Mouse (Mus musculus): ENCODE data around the gene Dner.

Dner gene

DNA sequence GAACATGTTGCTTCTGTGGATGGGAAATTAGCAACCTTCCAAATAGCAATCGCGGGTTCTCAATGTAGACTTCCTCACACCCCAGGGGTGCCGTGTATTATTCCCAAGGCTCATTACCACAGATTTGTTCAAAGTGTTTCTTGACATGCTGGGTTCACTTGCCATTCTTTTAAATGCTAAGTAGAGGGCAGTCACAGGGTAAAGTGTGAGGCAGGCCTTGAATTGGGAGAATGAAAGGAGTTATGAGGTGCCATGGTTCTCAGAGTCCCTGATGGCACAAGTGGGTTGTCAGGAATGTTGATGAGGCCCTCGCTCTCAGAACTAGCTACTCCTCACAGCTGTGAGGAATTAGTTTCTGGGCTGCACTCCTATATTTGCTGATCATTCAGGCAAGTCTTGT is 160.0 kb downstream of the Dner start:
- DNase-seq (ENCODE audit: low spot score in 2 of 2): peak in 1 of 2 experiments; percentile 50

GRCm38 (mm10) chr1:84525514-84525913 is 170.5 kb downstream of the Dner start:
- DNase-seq (ENCODE audit: low spot score in 2 of 2): no peak

- DNase-seq (ENCODE audit: low spot score in 2 of 2): no peak
These were observed 171.6 kb downstream of the Dner start for GRCm38 (mm10) chr1:84524413-84524812.

GRCm38 (mm10) chr1:84522963-84523280 is 173.1 kb downstream of the Dner start:
- peak; percentile 67 to 72 for DNase-seq (ENCODE audit: low spot score in 2 of 2)

- DNase-seq (ENCODE audit: low spot score in 2 of 2): no peak
These were observed 173.6 kb downstream of the Dner start for GRCm38 (mm10) chr1:84522256-84522962.

DNA sequence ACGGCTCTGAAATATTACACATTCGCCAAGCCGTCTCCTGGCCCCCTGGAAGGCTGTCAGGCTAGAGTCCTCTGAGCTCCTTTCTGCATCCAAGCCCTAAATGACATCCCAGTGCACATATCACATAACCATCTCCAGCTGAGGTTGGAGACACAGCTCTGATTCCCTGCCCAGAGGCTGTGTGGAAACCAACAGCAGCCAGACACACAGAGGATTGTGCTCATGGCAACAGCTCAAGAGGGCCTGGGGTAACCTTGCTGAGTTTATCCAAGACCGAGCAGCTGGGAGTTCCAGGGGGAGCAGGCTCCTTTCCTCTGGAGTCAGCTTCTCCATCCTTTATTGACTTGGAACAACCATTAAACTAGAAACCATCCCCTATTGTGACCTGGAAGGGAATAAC is 177.7 kb downstream of the Dner start:
- no peak for DNase-seq (ENCODE audit: low spot score in 2 of 2)

DNA sequence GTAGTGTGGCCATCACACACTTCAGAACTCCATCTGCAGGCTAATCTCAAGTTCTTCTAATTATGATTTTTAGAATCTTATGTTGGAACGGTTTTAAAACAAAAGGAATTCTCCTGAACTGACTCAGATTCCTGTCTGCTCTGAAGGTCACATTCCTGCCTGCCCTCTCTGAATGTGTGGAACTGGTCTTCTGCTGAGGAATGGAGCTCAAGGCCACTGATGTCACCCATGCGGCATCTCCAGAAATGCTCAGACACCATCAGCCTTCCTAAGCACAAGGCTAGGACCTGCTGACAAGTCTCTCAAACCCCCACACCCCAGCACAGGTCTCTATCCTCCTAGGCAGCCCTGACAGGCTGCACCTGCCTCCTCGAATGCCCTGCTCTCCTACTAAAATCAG is 182.8 kb downstream of the Dner start:
- no peak for DNase-seq (ENCODE audit: low spot score in 2 of 2)

DNA sequence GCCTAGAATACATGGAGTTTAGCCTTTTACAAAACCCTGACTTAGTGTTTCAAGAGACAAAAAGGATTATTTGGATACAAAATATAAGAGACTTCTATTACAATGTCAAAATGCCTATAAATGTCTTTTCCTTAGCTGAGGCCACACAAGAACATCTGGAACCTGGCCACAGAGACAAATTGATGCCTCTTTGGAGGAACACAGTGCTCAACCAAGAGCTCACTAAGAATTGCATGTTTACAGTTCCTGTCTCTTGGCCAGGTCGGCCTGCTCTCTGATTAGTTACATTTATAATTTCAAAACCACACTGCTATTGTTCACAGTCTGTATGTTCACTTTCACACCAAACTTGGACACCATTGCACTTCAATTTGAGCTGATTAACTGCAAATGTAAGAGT is 187.5 kb downstream of the Dner start:
- DNase-seq (ENCODE audit: low spot score in 2 of 2): no peak

DNA sequence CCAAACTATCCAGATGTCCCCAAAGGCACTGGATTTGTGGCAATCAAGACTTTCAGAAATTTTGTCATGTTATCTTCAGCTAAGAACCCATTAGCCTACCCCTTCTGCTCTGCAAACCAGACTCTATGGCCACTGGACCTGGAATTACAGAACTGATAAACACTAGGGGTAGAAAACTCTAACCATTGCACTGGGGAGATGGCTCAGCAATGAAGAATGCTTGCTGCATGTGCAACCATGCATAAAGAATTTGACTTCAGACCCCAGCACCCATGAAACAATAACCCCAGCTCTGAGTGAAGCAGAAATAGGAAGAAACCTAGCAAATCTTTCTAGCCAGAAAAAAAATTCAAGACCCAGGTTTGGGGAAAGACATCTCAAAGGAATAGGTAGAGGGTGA is 188.5 kb downstream of the Dner start:
- no peak for DNase-seq (ENCODE audit: low spot score in 2 of 2)

GRCm38 (mm10) chr1:84506984-84507546 is 189.0 kb downstream of the Dner start:
- no peak for DNase-seq (ENCODE audit: low spot score in 2 of 2)

- no peak for DNase-seq (ENCODE audit: low spot score in 2 of 2)
These were observed 195.3 kb downstream of the Dner start for GRCm38 (mm10) chr1:84500673-84501072.

DNA sequence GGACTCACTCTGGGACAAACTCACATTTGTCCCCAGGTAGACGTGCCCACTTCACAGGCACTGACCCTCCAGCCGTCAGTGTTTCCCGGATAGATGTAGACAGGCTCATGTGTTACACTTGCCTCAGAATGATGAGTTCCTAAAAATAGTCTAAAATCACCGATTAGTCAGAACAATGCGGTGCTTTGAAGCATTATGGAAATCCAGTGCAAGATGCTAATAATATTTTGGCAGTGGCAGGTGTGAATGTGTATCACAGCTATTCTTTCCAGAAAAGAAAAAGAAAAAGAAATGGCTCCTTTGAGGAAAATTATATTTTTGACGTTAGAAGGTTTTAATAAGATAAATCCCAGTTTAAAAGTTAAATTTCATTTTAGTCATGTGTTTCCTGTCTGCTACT is 204.3 kb downstream of the Dner start:
- no peak for DNase-seq (ENCODE audit: low spot score in 2 of 2)

- DNase-seq (ENCODE audit: low spot score in 2 of 2): no peak
These were observed 207.5 kb downstream of the Dner start for GRCm38 (mm10) chr1:84488546-84488945.

DNA sequence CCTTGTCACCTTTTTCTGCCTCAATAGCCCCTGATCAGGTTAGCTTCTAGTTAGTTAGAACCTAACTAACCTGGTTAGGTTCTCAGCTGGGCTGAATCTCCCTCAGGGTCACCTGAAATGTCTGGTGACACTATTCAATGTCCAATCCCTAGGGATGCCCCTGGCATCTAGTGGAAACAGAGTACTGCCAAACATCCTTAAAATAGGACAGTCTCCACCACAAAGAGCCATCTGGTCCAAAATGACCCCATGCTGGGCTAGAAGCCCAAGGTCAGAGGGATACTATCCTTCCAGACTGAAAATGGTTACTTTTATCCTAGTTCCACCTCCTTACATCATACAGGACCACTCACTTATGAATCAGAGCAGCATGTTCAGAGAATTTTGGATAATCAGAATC is 211.0 kb downstream of the Dner start:
- no peak for DNase-seq (ENCODE audit: low spot score in 2 of 2)

DNA sequence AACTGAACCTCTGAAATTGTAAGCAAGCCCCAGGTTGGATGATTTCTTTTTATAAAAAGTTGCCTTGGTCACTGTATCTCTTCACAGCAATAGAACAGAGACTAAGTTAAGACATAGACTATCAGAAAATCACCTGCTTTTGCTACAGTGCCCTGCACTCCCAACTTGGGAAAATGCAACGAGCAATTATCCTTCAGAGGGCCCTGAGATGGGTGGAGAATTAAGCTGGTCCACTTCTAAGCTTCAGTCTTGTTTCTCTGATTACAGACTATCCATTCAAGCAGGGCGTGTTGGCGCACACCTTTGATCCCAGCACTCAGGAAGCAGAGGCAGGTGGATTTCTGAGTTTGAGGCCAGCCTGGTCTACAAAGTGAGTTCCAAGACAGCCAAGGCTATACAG is 211.4 kb downstream of the Dner start:
- no peak for DNase-seq (ENCODE audit: low spot score in 2 of 2)

GRCm38 (mm10) chr1:84479976-84480375 is 216.0 kb downstream of the Dner start:
- no peak for DNase-seq (ENCODE audit: low spot score in 2 of 2)

DNA sequence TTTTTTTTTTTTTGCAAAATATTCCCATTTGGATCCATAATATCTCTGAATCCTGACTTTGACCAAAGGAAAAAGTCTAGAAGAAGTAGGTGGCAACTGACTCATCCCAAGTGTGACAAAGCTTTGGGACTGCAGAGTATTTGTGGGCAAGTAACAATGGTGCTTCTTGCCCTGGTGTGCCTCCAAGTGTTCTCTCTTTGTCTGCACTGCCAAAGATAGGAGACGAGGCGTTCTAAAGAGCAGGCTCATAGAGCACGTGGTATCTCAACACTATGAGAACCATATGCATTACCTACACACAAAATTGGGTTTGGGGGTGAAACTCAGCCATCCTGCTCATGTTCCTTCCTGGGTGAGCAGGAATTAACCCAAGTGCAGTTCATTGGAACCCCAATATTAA is 221.7 kb downstream of the Dner start:
- no peak for DNase-seq (ENCODE audit: low spot score in 2 of 2)

DNA sequence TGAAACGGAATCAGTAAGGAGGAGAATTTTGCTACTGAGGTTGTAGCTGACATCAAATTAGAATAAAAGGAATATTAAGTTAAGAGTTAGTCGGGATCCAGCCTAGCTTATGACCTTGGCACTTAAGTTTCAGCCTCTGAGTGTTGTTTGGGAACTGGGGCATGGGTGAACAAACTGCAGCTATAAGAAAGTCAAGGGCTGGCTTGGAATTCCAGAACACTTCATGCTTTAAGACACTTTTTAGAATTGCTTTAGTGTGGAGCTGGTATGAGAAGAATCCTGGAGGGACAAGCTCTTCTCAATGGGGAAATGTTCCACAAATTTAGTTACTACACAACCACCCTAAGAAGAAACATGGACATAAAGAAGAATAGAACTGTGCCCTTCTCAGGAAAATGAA is 223.8 kb downstream of the Dner start:
- DNase-seq (ENCODE audit: low spot score in 2 of 2): peak in 1 of 2 experiments; percentile 3

GRCm38 (mm10) chr1:84470342-84470741 is 225.7 kb downstream of the Dner start:
- peak in 1 of 2 experiments; percentile 19 for DNase-seq (ENCODE audit: low spot score in 2 of 2)

DNA sequence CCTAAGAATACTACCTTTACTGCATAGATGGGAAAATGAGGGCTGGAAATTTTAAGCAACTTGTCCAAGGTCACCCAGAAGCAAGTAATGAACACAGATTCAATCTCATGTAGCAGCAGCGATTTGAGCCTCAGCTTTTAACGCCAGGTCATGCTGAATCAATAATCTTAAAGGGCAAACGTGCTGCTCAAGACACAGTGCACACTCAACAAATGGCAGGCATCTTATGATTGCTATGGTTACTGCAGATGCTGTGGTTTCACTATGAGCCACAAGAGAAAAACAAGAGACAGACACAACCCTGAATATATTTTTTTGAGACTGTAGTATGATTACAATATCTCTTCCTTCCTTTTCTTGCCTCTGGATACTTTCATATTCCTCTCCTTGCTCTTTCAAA is 228.4 kb downstream of the Dner start:
- DNase-seq (ENCODE audit: low spot score in 2 of 2): peak in 1 of 2 experiments; percentile 17

- peak in 1 of 2 experiments; percentile 22 for DNase-seq (ENCODE audit: low spot score in 2 of 2)
These were observed 231.3 kb downstream of the Dner start for GRCm38 (mm10) chr1:84464761-84465160.

DNA sequence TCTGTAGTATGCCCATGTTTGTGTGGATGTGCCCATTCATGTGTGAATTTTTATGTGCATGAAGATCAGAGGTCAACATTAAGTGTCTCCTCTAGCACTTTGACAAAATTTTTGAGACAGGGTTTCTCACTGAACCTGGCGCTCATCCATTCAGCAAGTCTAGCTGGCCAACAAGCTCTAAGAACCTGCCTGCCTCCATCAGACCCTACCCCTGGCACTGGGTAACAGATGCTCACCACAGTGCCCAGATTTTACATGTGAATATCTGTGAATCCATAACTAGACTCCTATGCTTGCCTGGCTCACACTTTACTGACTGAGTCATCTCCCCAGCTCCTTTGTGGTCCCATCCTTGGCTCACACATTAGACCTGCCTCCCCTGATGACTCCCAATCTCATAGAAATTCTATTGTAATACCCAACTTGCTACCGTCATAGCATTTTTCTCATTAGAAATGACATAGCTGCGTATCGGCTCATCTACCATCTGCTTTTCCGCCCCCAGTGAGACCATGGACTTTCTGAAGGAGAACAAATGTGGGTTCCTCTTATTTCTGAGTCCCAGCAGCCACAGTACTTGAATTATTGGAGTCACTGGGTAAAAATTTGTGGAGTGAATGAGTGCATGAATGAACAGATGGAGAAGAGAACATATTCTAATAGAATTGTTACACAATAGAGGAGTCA is 231.9 kb downstream of the Dner start:
- DNase-seq (ENCODE audit: low spot score in 2 of 2): no peak

DNA sequence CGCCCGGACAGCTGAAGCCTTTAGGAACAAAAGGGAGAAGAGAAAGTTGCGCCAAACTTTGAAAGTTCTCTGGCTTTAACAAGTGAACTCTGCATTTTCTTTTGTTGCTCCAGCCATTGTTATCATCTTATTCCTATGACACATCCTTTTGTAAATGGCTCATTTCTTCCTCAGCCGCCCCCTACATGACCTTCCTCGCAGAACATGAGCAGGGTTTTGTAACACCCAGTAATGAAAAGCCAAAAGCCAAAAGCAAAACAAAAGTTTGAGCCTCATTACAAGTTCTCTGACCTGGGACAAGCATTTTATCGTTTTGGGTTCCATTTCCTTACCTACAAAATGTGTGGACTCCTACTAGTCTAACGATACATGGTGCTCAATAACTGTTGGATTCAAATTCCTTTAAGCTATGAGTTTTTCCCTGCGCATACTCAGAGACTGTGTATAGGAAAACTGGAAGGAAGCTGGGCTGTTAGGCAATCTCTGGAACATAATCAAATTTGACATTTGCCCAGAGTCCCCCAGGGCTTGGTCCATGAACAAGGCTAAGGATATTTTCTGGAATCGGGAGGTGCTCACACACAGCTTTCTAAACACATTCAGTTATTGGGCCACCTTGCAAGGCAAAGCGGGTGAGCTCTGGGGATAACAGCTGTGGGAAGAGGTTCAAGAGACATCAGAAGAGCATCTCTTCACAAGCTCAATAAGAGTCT is 246.3 kb downstream of the Dner start:
- no peak for DNase-seq (ENCODE audit: low spot score in 2 of 2)

Data from right cerebral cortex, postnatal 10 days (tissue).